Comparison of ENCODE assay signal across 11 mouse cellular contexts in the genomic region with DNA sequence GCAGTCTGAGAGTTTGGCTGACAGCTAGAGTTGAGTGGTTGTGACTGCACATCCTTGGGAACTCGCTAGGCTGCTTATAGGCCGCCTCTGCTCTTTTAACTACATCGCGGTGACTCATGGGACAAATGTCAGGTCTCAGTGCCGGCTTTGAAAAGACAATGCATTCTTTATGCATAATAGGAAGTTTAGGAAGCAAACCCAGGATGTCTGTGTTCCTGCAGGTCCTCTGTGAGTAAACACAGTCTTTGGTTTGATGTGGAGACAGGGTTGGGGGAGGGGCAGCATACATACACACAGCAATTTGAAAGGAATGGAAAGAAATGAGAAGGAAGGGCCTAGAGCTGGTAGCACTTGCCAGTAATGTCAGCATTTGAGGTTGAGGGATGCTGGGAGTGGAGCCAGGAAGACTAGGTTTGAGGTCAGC. TPM values are rescaled to one million over a fixed set of nuclear protein-coding genes. Genes with fewer than 3 reads are reported as not detected.
DNase-seq lines count a peak whose midpoint lies in the region; ATAC-seq and TF ChIP-seq lines count a peak whose summit lies in the region.
"Had no signal": no experiment of that assay in that cellular context is flagged by ENCODE, and none has a peak within 500 bp of the region (broad histone marks: within the 10 kb centered on the region; RNA-seq: fewer than 3 reads in every experiment).

No protein-coding gene starts in this region.

- 0 out of 2 replicates have a peak, but pooled peaks cover 3% of the 10 kb centered on the region for H3K4me1 ChIP-seq in heart, embryonic 12.5 days (replicated peaks)
- H3K4me1 ChIP-seq in liver, postnatal 0 days (ENCODE audit: insufficient read depth) = no peaks in the 10 kb centered on the region
- no peaks in the 10 kb centered on the region for H3K4me1 ChIP-seq in embryonic facial prominence, embryonic 11.5 days (ENCODE audit: control insufficient read depth, insufficient read depth, low read length)

- 0 out of 2 replicates have a peak, but pooled peaks have one; percentile 51 for ATAC-seq in heart, embryonic 12.5 days (ENCODE audit: insufficient number of reproducible peaks, low FRiP score)
- ATAC-seq in liver, postnatal 0 days = peak; percentile 13; the same call in 1 of the 2 replicates
- no peak for ATAC-seq in embryonic facial prominence, embryonic 11.5 days (replicated peaks; ENCODE audit: insufficient number of reproducible peaks, low FRiP score, low TSS enrichment, low read depth)

- no peak for TF ChIP-seq EP300 in liver, postnatal 0 days (IDR thresholded peaks at IDR 0.05; ENCODE audit: low read depth)

- no peak overlapping the region for H3K27ac ChIP-seq in heart, embryonic 12.5 days (ENCODE audit: poor library complexity, severe bottlenecking)
- H3K27ac ChIP-seq in liver, postnatal 0 days (ENCODE audit: low read depth) = no peak overlapping the region
- no peak overlapping the region for H3K27ac ChIP-seq in embryonic facial prominence, embryonic 11.5 days (replicated peaks; ENCODE audit: low read depth, low read length)

- no peak for DNase-seq in heart, adult 18-20 months
- DNase-seq in liver, postnatal 0 days = no peak
- no peak for DNase-seq in liver
- peak; percentile 25 for DNase-seq in embryonic facial prominence, embryonic 11.5 days (ENCODE audit: low spot score)
- peak; percentile 28 for DNase-seq in lung, postnatal 36 days
- DNase-seq in layer of hippocampus, adult 11-12 months (ENCODE audit: low spot score) = no peak
- DNase-seq in frontal cortex, postnatal 36 days (ENCODE audit: low spot score in 2 of 2) = no peak
- DNase-seq: left cerebral cortex, postnatal 4 days had no signal

- H3K4me2 ChIP-seq in heart, embryonic 12.5 days = no peak overlapping the region
- no peak overlapping the region for H3K4me2 ChIP-seq in liver, postnatal 0 days (ENCODE audit: low read depth, low read length)
- no peak overlapping the region for H3K4me2 ChIP-seq in embryonic facial prominence, embryonic 11.5 days (ENCODE audit: low read depth, low read length)
- H3K4me2 ChIP-seq: midbrain, embryonic 11.5 days had no signal

- TF ChIP-seq CTCF in liver, postnatal 0 days (IDR thresholded peaks at IDR 0.05; ENCODE audit: low read depth) = no peak

- H3K9me3 ChIP-seq in heart, embryonic 12.5 days (replicated peaks) = no peaks in the 10 kb centered on the region
- H3K9me3 ChIP-seq in liver, postnatal 0 days (ENCODE audit: low read length) = no peaks in the 10 kb centered on the region
- no peaks in the 10 kb centered on the region for H3K9me3 ChIP-seq in embryonic facial prominence, embryonic 11.5 days (replicated peaks; ENCODE audit: control insufficient read depth, low read length)
- H3K9me3 ChIP-seq: G1E had no signal

- 48% methylated on average over 5 of the region's 5 CpGs for WGBS in heart, embryonic 12.5 days
- 46% methylated on average over 5 of the region's 5 CpGs for WGBS in liver, postnatal 0 days (ENCODE audit: insufficient replicate concordance)
- WGBS in embryonic facial prominence, embryonic 11.5 days = 33% methylated on average over 5 of the region's 5 CpGs

- H3K36me3 ChIP-seq in heart, embryonic 12.5 days = no peaks in the 10 kb centered on the region
- no peaks in the 10 kb centered on the region for H3K36me3 ChIP-seq in liver, postnatal 0 days (replicated peaks; ENCODE audit: insufficient read depth, low read length)
- H3K36me3 ChIP-seq in embryonic facial prominence, embryonic 11.5 days (replicated peaks; ENCODE audit: control insufficient read depth, insufficient read depth, low read depth, low read length) = no peaks in the 10 kb centered on the region
- H3K36me3 ChIP-seq: G1E had no signal

- no peak overlapping the region for H3K4me3 ChIP-seq in heart, embryonic 12.5 days
- H3K4me3 ChIP-seq in liver, postnatal 0 days (ENCODE audit: low read depth, low read length) = no peak overlapping the region
- H3K4me3 ChIP-seq in embryonic facial prominence, embryonic 11.5 days (ENCODE audit: low read depth, low read length) = no peak overlapping the region

- no peak overlapping the region for H3K9ac ChIP-seq in heart, embryonic 12.5 days
- no peak overlapping the region for H3K9ac ChIP-seq in liver, postnatal 0 days (replicated peaks)
- H3K9ac ChIP-seq in embryonic facial prominence, embryonic 11.5 days (replicated peaks; ENCODE audit: low read length) = no peak overlapping the region

- H3K27me3 ChIP-seq in heart, embryonic 12.5 days (replicated peaks) = no peaks in the 10 kb centered on the region
- no peaks in the 10 kb centered on the region for H3K27me3 ChIP-seq in liver, postnatal 0 days (ENCODE audit: insufficient read depth, low read length)
- no peaks in the 10 kb centered on the region for H3K27me3 ChIP-seq in embryonic facial prominence, embryonic 11.5 days (ENCODE audit: control insufficient read depth, insufficient read depth, low read length)

RNA-seq across cellular contexts. Expression of a gene that starts 56.3 kb away (rescaled TPM):
- polyA plus RNA-seq in heart, embryonic 12.5 days (2016; fragmentation: Nextera tagmentation; extraction: Ambion mirVana) = 14.5 and 15.4 TPM in 2 replicates
- total RNA-seq in heart, adult 18-20 months (2021) = 10 to 100 TPM; 18.8 to 20.9 TPM
- 6.1 and 6.8 TPM in 2 replicates for polyA plus RNA-seq in liver, postnatal 0 days (2015; fragmentation: Nextera tagmentation; extraction: Ambion mirVana)
- polyA plus RNA-seq in embryonic facial prominence, embryonic 11.5 days (2014; fragmentation: Nextera tagmentation; extraction: Ambion mirVana) = 10.4 and 10.9 TPM in 2 replicates
- total RNA-seq: G1E had no signal

Comparison
In these comparisons a context has a peak if more than half of its experiments do, and no peak if none do; other contexts are left out.
1. DNase-seq: peak in embryonic facial prominence, embryonic 11.5 days (single experiment) and lung, postnatal 36 days (single experiment); none in heart, adult 18-20 months (0 of 2), liver, postnatal 0 days (single experiment), liver (single experiment), layer of hippocampus, adult 11-12 months (single experiment) and frontal cortex, postnatal 36 days (0 of 2).